Mouse (Mus musculus) stomach, embryonic 14.5 days (tissue): ENCODE data around the gene Shtn1. TPM values are rescaled to one million over a fixed set of nuclear protein-coding genes. Genes with fewer than 3 reads are reported as not detected.

Experiments
- ATAC-seq: fragments of 200-750 bp; cut with Nextera tagmentation; 2 replicates; pipeline ENCODE4 v1.8.0; 2017; ENCODE audit warnings: low read depth, moderate TSS enrichment; ENCODE audit not compliant: insufficient number of reproducible peaks, insufficient read depth, low FRiP score
- H3K27ac ChIP-seq: fragments of 300-500 bp; sonication (generic); 2 replicates; pipeline ENCODE4 v1.5.1; 2014; ENCODE audit warnings: mild to moderate bottlenecking, low read length, moderate library complexity, mixed read lengths
- H3K27me3 ChIP-seq: fragments of 300-500 bp; sonication (generic); 2 replicates; pipeline ENCODE4 v1.6.1; 2014; ENCODE audit warnings: low read length, control low read depth, mixed read lengths; ENCODE audit not compliant: control insufficient read depth, insufficient read depth
- H3K36me3 ChIP-seq: fragments of 300-500 bp; sonication (generic); 2 replicates; pipeline ENCODE4 v1.6.1; 2014; ENCODE audit warnings: mild to moderate bottlenecking, control low read depth, low read length, moderate library complexity, mixed read lengths; ENCODE audit not compliant: control insufficient read depth, insufficient read depth
- H3K4me1 ChIP-seq: fragments of 300-500 bp; sonication (generic); 2 replicates; pipeline ENCODE4 v1.6.1; 2014; ENCODE audit warnings: low read length, control low read depth, mixed read lengths; ENCODE audit not compliant: control insufficient read depth, insufficient read depth
- H3K4me2 ChIP-seq: fragments of 300-500 bp; sonication (generic); replicated peaks from 2 replicates; pipeline ENCODE4 v1.6.1; 2014; ENCODE audit warnings: low read depth, low read length, control low read depth
- H3K4me3 ChIP-seq: fragments of 300-500 bp; sonication (generic); 2 replicates; pipeline ENCODE4 v1.5.1; 2014; ENCODE audit warnings: low read depth, low read length, control low read depth
- H3K9ac ChIP-seq: fragments of 300-500 bp; sonication (generic); replicated peaks from 2 replicates; pipeline ENCODE4 v1.6.1; 2014; ENCODE audit warnings: low read depth, mild to moderate bottlenecking, control low read depth, low read length, moderate library complexity, mixed read lengths
- H3K9me3 ChIP-seq: fragments of 300-500 bp; sonication (generic); 2 replicates; pipeline ENCODE4 v1.6.1; 2016; ENCODE audit warnings: low read depth, low read length, control low read depth; ENCODE audit not compliant: control insufficient read depth
- WGBS: fragments of 180-500 bp; shearing (Covaris S2); extraction: QIAGEN DNeasy Blood & Tissue Kit; methylation state at CpG from one replicate; pipeline ENCODE4 v1.1.7; 2014; 5-methylcytosine and 5-hydroxymethylcytosine counted together
- polyA plus RNA-seq: library from polyadenylated mRNA; unstranded; fragments of >200 nt; fragmentation: Nextera tagmentation; extraction: Ambion mirVana; gene quantifications from 2 replicates; pipeline ENCODE4 v1.2.1, GENCODE M21; 2014

The Shtn1 gene
- polyA plus RNA-seq, 1 experiment from 2014 or later: 9.9 TPM

DNA sequence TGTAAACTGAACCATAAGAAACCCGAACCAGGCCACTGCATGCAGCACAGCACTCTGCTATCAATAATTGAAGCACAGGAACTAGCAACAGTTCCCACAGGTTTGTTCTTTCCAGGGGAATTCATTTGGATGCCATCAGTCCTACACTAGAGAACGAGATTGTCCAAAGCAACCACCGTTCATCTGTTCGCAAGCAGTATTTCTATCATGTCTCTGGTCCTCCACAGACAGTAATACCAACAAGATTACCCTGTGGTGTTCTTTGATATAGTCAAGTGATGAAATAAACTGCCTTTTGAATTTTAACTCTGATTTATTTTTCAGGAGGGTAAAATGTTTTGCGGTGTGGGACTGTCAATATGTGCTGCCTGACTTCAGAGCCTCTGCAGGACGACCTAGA lies 27.0 kb downstream of the Shtn1 start:
- no peak for ATAC-seq

DNA sequence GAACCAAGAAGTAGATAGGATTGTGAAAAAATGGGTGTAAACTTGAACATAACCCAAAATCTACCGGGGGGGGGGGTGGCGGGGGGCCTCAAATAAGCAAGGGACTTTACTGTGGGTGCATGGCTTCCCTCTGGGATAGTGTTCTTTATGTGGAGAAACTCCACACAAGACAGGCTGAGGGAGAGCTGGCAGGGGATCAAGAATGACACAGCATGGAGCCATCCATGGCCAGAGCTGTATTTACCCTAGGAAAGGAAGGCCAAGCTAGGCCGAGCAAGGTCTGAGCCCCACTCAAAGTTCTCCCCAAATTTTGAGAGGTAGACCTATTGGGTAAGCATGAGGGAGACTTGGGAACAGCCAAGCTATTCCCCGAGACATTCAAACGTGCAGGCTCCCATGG lies 28.4 kb downstream of the Shtn1 start:
- Histone ChIP-seq H3K27me3 (no peaks in the 10 kb centered on the region), H3K27ac (no peak overlapping the region), H3K4me3 (no peak overlapping the region), H3K36me3 (no peaks in the 10 kb centered on the region), H3K9ac (no peak overlapping the region), H3K4me2 (no peak overlapping the region), H3K9me3 (no peaks in the 10 kb centered on the region), H3K4me1 (no peaks in the 10 kb centered on the region)
- WGBS: 84% methylated on average over 5 of the region's 5 CpGs
- ATAC-seq: no peak

More for the DNA sequence above, 27.0 kb downstream of the Shtn1 start:
- Histone ChIP-seq H3K9me3 (no peaks in the 10 kb centered on the region), H3K4me3 (no peak overlapping the region), H3K27ac (no peak overlapping the region), H3K36me3 (no peaks in the 10 kb centered on the region), H3K4me1 (no peaks in the 10 kb centered on the region), H3K4me2 (no peak overlapping the region), H3K9ac (no peak overlapping the region), H3K27me3 (no peaks in the 10 kb centered on the region)
- 87% methylated on average over 6 of the region's 6 CpGs for WGBS

DNA sequence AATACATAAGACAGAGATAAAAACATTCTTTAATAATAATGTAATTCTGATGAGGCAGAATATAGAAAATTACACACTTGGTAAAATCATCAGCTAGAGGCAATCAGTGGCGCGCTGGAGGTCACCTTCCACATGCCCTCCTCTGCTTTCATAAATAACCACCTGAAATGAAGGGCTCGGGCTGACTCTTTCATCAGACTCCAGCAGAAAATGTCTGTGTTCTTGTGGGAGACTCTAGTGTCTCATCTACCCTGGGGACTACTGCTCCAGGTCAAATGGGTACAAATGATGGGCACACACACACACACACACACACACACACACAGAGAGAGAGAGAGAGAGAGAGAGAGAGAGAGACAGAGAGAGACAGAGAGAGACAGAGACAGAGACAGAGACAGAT lies 34.8 kb downstream of the Shtn1 start:
- Histone ChIP-seq H3K27me3 (no peaks in the 10 kb centered on the region), H3K4me3 (no peak overlapping the region), H3K36me3 (no peaks in the 10 kb centered on the region), H3K27ac (no peak overlapping the region), H3K4me1 (no peaks in the 10 kb centered on the region), H3K9ac (no peak overlapping the region), H3K4me2 (no peak overlapping the region), H3K9me3 (no peaks in the 10 kb centered on the region)
- WGBS: 76% methylated on average over 3 of the region's 3 CpGs
- ATAC-seq: no peak

DNA sequence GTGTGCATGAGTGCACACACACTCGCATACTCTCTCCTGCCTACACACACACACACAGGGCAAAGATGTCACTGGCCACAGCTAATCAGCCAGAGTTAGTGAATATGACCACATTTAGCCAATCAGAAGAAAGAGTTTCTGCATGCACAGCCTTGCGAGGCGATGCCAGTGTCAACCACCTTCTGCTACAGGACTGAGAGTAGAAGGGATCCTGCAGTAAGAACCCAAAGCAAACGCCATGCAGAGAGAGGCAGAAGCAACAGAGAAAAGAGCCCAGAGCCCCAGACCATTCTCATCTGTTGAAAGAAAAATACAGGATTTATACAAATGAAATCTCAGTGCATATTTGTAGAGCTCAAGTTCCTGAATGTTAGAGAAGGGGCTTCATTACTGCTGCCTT lies 37.1 kb downstream of the Shtn1 start:
- WGBS: 84% methylated on average over 4 of the region's 4 CpGs
- Histone ChIP-seq H3K4me2 (no peak overlapping the region), H3K9me3 (no peaks in the 10 kb centered on the region), H3K36me3 (no peaks in the 10 kb centered on the region), H3K27ac (no peak overlapping the region), H3K9ac (no peak overlapping the region), H3K4me1 (no peaks in the 10 kb centered on the region), H3K4me3 (no peak overlapping the region), H3K27me3 (no peaks in the 10 kb centered on the region)
- ATAC-seq: no peak

DNA sequence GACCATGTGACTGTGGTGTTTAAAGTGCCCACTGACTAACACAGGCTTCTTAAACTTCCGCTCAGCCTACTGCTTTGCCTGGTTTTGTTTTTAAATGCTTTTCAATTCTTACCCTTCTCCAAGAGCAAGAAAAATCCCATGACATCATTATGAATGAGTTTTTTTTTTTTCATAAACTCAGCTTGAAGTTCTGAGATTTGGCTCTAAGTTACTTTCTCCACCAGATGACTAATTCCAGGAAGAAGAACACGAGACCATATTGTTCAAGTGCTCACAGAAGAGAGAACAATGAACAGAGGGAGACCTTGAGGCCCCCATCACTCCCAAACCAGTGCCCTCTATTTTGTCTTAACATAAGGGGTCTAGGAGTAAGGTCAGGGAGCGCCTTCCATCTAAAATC lies 39.1 kb downstream of the Shtn1 start:
- H3K4me3 ChIP-seq: no peak overlapping the region
- WGBS: 62% methylated on average over 3 of the region's 3 CpGs

DNA sequence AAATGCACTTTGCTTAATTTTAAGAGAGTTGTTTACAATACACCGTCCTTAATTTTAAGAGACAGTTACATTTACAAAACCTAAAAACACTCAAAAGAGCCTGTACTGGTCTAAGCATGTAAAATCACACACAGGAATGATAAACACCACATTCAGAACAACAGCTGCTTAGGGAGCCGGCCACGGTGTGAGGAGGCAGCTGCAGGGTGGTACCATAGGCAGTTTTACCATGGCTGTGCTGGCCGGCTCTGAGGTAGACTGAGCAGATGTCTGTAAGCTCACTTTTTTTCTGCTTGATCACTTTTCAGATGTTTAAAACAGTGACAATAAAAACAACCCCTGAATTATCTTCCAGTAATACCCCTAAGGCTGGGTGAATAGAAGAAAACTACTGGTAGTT lies 42.7 kb downstream of the Shtn1 start:
- H3K4me3 ChIP-seq: no peak overlapping the region
- no peak overlapping the region for H3K4me2 ChIP-seq
- H3K4me1 ChIP-seq: no peaks in the 10 kb centered on the region
- no peak for ATAC-seq
- no peak overlapping the region for H3K27ac ChIP-seq
- H3K27me3 ChIP-seq: no peaks in the 10 kb centered on the region
- no peak overlapping the region for H3K9ac ChIP-seq
- no peaks in the 10 kb centered on the region for H3K9me3 ChIP-seq
- WGBS: 60% methylated on average over 4 of the region's 4 CpGs
- no peaks in the 10 kb centered on the region for H3K36me3 ChIP-seq

More for the DNA sequence above, 39.1 kb downstream of the Shtn1 start:
- no peak for ATAC-seq
- no peaks in the 10 kb centered on the region for H3K4me1 ChIP-seq
- H3K4me2 ChIP-seq: no peak overlapping the region
- H3K9me3 ChIP-seq: no peaks in the 10 kb centered on the region
- no peak overlapping the region for H3K9ac ChIP-seq
- no peak overlapping the region for H3K27ac ChIP-seq
- H3K27me3 ChIP-seq: no peaks in the 10 kb centered on the region
- H3K36me3 ChIP-seq: no peaks in the 10 kb centered on the region

DNA sequence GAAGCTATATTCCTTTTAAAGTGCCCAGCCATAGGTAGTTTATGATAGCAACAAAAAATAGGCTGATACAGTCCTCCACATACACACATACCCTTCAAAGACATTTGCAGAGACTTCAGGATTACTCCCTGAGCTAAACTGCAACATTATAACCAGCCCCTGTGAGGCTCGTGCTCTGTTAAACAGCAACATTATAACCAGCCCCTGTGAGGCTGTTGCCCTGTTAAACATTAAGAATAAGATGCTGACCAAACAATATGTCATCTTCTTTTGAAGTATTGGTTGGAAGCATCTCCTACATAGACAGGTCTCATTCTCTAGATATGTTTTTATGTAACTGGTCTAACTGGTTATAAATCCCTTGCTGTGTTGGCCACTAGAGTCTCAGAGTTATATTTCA lies 45.7 kb downstream of the Shtn1 start:
- H3K4me1 ChIP-seq: no peaks in the 10 kb centered on the region
- H3K36me3 ChIP-seq: no peaks in the 10 kb centered on the region
- H3K4me2 ChIP-seq: no peak overlapping the region
- no peak overlapping the region for H3K9ac ChIP-seq
- no peak for ATAC-seq
- H3K4me3 ChIP-seq: no peak overlapping the region
- no peaks in the 10 kb centered on the region for H3K27me3 ChIP-seq
- H3K9me3 ChIP-seq: no peaks in the 10 kb centered on the region
- H3K27ac ChIP-seq: no peak overlapping the region
- WGBS: 85% methylated on average over 1 of the region's 1 CpGs

DNA sequence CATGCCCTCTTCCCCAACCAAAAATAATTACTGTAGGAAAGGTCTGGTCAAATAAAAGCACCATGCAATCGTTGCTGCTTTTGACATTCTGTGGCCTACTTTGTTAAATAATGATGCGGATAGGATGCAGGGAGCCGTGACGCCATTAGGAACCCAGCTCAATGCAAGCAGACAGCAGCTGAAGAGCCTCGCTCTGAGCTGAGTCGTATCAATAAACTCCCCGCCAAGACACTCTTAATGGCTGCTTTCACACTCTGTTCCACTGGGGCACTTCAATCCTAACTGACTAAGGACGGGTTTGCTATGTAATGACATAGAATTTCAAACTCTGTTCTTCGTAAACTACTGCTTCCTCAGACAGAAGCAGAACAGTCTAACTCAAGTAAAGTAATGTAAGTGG lies 46.9 kb downstream of the Shtn1 start:
- no peaks in the 10 kb centered on the region for H3K27me3 ChIP-seq
- no peak overlapping the region for H3K27ac ChIP-seq
- ATAC-seq: no peak
- H3K4me1 ChIP-seq: no peaks in the 10 kb centered on the region
- H3K9ac ChIP-seq: no peak overlapping the region
- H3K4me3 ChIP-seq: no peak overlapping the region
- 77% methylated on average over 9 of the region's 9 CpGs for WGBS
- H3K9me3 ChIP-seq: no peaks in the 10 kb centered on the region
- no peaks in the 10 kb centered on the region for H3K36me3 ChIP-seq
- no peak overlapping the region for H3K4me2 ChIP-seq

DNA sequence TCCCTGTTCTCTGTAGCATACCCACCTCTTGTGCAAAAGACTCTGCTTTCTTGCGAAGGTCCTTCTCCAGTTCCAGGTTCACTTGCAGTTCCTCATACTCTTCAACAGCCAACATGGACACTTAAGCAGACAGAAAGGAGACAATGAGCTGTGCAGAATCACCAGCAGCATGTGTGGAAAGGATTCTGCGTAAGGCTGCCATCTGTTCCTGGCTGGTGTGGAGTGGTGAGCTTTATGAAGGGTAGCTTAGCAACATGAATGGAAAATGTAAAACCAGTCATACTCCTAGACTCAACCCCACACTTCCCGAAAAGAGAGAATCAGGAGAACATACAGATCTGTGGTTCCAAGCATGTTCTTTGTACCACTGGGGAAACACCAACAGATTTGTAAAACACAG lies 47.8 kb downstream of the Shtn1 start:
- H3K36me3 ChIP-seq: no peaks in the 10 kb centered on the region
- no peaks in the 10 kb centered on the region for H3K9me3 ChIP-seq
- H3K4me3 ChIP-seq: no peak overlapping the region
- no peaks in the 10 kb centered on the region for H3K27me3 ChIP-seq
- ATAC-seq: no peak
- no peak overlapping the region for H3K4me2 ChIP-seq
- no peaks in the 10 kb centered on the region for H3K4me1 ChIP-seq
- WGBS: 92% methylated on average over 3 of the region's 3 CpGs
- no peak overlapping the region for H3K9ac ChIP-seq
- H3K27ac ChIP-seq: no peak overlapping the region
